Mouse (Mus musculus) hindlimb bud, embryonic 11.5 days (tissue): ENCODE measurements around the gene Prcp.

Experiments
- DNase-seq: peaks from one replicate; pipeline ENCODE4 v3.0.0-alpha.2; 2012; ENCODE audit warnings: low read depth, low spot score; ENCODE audit errors: extremely low spot score

The Prcp gene

DNA sequence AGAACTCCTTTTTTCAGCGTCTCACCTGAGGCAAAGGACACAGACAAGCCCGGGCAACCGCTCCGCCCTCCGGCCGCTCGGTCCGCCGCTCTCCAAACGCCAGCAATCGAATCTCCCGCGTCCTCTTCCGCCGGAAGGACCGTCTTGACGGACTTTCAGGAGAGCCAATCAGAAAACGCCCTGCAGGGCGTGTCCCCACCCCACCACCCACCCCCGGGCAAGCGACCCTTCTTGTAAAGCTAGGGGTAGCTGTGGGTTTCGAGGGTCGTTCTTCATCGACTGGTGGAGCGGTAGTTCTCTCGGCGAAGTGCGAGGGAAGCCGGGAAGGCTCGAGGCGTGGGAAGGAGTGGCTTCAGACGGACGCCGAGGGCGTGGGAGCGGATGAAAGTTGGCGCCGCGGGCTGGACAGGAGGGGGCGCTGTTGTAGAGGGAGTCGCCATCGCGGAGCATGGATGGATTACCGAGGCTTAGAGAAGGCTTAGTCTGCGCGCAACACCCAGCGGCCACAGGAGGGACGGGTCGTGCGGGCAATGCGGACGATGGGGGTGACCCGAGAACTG, at the start of gene Prcp, which contains the start of gene Ddias:
TSS of gene Prcp (plus strand) at position 355 of the 560 bp plus-strand sequence.
TSS of gene Ddias (minus strand) at position 132 of the 560 bp plus-strand sequence.
- DNase-seq, result peak; percentile 93

DNA sequence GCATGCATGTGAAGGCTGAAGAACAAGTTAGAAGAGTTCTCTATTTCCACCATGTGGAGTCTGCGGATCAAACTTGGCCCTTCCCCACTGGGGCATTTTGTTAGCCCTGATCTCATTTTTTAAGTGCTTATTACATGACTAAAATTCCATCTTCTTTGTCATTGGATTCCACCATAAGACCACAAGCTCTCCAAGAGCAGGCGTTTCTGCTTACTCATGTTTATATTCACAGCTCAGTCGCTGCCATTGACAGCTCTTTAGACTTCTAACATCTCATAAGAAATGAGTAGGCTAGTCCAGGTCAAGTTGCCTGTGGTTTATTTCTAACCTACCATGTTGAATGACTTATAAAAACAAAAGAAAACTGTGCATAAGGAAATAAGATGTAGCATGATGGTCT, 48.0 kb upstream of the Prcp start:
- DNase-seq, result no peak

GRCm38 (mm10) chr7:92827981-92828380, 46.3 kb upstream of the Prcp start:
- no peak for DNase-seq

DNA sequence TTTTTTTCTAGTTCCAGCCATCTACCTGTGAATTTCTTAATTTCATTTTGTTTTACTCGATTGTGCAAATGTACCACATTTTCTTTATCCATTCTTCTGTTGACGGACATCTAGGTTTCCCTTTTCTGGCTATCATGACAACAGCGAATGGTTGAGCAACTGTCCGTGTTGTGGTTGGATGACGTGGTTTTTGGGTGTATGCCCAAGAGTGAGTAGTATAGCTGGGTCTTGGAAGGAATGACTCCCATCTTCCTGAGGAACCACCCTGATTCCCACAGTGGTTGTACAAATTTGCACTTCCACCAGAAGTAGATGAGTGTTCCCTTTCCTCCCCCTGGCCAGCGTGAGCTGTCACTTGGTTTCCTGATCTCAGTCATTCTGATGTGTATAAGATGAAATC, 41.9 kb upstream of the Prcp start:
- DNase-seq, result no peak

DNA sequence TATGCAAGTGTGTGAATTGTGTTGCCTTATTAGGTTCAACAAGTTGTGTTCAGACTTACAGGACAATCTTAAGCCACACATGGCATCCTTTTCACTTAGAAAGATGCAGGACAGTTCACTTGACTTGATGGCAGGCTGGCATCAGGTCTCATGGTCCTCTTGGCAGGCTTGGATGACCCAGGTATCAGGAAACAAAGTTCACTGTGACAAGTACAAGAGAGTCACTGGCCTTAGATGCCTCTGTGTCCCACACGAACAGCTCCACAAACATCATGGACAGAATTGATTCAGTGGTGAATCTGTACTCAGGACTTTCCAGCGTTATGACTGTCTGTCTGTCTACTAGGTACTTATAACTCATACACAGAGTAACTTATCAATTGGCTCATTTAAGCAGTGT, 39.9 kb upstream of the Prcp start:
- DNase-seq, result no peak

DNA sequence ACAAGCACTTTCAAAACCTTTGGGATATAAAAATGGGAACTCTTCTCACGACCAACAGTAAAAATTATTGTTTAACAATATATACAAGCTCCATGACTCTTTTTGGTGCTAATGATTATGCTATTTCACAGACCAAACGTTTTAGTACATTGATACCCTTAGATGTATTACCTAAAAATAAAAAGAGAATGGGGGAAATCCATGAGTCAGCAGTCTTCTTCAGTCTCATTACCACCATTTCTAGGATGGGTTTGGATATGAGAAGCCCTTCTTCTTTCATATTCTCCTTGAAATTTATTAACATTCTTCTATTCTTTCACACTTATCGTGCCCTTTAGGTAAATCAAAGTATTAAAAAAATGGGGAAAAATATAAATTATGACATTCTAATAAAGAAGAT, 37.8 kb upstream of the Prcp start:
- DNase-seq, result no peak

DNA sequence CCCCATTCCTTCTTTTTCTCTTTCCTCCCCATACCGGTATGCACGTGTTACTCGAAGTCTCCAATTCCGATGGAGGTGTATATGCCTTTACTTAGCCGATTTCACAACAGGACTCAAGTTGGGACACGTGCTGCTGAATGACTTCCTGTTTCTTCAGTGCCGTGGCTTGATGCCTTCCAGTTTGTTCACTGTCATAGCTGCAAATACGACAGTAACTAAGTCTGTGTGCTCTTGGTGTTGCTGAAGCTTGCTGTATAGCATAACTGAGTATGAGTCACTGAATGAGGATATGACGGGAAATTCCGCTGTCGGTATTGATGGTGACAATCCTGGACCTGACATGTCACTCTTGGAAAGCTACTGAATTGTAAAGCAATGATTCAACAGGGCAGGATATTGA, 37.0 kb upstream of the Prcp start:
- DNase-seq, result no peak

DNA sequence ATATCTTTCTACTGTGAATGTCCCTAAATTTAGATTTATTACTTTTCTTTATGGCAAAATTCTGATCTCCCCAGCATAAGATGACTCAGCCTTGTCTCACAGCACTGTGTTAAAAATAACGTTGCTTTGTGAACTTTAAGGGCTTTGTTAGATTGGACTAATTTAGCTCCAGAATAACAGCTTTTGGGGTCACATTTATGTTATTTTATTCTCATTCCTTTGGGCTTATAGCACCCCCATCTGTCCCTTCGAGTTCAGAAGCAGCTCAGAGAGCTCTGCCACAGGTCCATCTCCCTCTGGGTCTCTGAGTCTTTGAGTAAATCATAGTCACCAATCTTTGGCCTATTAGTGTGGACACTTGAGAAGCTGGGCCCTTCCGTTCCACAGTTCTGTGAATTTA, 36.4 kb upstream of the Prcp start:
- DNase-seq, result no peak

GRCm38 (mm10) chr7:92842254-92842653, 32.0 kb upstream of the Prcp start:
- DNase-seq, result no peak

DNA sequence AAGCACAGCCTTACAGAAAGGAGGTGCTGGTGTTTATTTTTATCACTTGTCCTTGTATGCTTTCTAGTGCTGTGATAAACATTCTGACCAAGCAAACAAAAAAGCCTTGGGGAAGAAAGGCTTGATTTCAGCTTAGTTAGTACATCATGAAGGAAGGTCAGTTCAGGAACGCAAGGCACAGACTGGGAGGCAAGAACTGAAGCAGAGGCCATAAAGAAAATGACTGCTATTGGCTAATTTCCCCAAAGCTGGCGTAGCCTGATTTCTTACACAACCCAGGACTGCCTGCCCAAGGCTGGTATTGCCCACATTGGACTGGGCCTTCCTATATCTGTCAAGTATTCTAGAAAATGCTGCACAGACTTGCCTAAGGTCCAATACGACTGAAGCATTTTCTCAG, 26.0 kb upstream of the Prcp start:
- DNase-seq, result no peak

DNA sequence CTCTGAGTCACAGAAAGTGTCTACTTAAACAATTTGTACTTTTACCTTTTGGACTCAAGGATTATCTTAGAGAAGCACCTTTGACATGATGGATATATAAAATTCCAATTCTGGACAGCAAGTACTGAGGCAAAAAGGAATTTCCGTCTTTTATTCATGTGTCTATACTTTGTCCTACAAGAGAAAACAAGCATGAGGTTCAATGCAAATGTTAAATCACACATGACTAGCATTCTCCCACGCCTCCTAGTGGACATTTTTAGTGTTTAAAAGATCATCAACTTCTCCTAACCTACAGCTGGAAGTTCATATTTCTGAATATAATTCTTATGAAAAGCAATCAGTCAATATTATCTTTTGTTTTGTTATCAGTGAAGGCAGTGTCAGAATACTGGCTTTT, 7.7 kb upstream of the Prcp start:
- DNase-seq, result no peak

- DNase-seq, result no peak
Observed at GRCm38 (mm10) chr7:92870161-92870560, 4.1 kb upstream of the Prcp start.

GRCm38 (mm10) chr7:92871596-92871995, 2.7 kb upstream of the Prcp start:
- DNase-seq, result no peak

GRCm38 (mm10) chr7:92874761-92875408, 615 bp downstream of the Prcp start:
- DNase-seq, result peak; percentile 72

DNA sequence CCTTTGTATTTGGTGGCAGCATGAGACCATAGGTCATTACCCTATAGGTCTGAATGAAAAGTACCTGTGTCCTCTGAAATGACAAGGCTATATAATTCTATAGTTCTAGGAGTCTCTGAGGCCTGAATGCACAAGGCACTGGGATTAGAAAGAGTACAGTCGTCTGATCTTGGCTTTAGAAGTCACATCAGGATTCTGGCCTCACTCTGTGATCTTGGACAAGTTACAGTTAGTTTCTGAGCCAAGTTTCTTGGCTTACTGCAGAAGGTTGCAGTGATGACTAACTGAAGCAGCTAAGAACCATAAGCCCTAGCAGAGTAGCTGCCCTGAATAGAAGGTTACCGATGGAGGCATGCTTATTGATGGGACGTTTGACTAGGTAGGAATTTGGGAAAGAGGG, 1.8 kb downstream of the Prcp start:
- no peak for DNase-seq

DNA sequence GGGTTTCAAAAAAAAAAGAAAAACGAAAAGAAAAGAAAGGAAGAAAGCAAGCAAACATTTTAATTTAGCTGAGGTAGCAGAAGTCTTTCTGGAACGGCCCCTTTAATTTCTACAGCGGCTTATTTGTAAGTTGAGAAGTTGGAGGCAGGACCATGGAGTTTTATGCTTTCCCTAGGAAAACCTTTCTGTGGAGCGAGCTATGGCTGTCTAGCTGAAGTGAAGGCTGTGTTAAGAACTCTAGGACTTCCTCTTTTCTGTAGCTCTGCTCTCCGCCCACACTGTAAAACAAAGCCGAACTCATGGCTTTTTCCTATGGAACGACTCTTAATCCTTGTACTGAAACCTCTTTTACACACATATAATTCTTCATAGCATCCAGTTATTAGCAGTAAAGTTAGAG, 2.3 kb downstream of the Prcp start:
- no peak for DNase-seq

DNA sequence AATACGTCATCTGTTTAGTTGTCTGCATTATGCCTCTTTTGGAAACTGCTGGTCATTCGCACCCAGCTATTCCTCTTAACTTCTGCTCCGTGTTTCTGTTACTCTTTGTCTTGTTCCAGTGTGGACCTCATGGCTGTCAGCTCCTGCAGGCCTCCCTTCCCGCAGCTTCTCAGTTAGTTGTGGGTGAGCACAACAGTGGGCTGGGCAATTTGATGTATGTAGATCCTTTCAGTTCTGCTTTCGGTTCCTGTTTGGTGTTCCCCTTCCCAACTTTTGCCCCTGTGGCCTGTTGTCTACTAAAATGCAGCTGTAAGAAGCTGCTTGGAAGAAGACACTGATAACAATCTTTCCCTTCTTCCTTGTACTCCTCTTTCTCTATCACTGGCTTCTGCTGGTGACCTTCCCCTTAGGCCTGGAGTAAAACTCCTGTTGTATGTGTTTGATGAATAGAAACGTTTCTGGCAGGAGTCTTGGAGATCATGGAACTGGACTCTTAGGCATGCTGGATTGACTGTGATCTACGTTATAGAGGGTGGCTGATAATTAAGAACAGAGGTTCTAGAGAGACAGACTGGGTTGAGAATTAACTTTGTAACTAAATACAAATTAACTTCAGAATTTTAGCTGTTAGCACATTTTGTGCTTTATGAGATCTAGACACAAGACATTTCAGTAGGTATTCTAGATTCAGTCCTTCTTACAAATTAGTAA, 4.5 kb downstream of the Prcp start:
- DNase-seq, result no peak

DNA sequence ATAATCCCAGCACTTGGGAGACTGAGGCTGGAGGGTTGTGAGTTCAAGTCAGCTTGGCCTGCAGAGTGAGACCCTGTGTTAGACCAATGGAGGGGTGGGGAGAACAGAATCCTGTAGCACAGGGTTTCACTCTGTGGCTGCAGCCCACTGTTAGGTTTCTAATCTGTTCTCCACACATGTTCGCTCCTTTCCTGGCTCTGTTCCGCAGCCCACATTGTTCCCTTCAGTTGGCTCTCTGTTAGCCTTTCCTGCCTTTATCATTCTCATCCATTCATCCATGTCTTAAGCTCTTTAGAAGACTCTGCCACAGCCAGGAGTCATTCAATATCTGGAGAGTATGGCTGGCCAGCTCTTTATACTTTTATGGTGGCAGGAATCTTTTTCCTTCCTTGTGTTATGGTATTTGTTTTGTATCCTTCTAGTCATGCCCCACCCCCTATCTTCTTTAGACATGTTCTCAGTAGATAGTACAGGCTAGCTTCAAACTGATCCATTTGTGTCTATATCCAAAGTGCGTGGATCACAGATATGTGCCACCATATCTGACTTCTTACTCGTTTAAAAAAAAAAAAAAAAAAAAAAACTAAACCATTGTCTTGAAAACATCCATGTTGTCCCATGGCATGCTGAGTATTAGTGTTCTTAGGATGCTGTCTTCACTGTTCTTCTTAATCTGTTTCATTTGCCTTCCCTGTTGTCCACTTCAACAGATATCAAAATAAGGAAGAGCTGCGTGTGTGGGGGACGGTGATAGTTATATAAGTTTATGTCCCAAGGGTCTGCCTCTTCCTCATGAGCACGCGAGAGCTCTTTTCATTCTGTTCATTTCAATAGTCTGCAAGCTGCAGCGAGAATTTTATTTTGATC, 9.8 kb downstream of the Prcp start:
- DNase-seq, result no peak

GRCm38 (mm10) chr7:92884998-92885660, 10.9 kb downstream of the Prcp start:
- DNase-seq, result no peak

DNA sequence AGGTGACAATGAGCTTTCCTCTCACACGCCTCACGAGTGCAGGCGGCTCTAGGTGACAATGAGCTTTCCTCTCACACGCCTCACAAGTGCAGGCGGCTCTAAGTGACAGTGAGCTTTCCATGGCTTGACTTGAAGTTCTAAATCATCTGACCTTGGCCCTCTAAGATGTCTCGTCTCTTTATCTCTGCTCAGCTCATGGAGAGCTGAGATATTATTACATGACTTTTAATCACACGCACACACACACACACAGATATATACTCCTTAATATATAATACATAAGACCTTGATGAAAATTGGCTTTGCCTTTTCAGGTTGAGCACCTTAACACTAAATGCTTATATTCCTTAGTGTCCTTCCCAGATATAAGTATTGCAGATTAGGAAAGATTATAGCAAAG, 12.5 kb downstream of the Prcp start:
- no peak for DNase-seq

- no peak for DNase-seq
Observed at GRCm38 (mm10) chr7:92887230-92887629, 13.0 kb downstream of the Prcp start.
